Comparison of ENCODE assay signal across 24 mouse cellular contexts in genomic region chr4:81345141-81345540, GRCm38 (mm10).
"Had no signal": no experiment of that assay in that cellular context is flagged by ENCODE, and none has a peak within 500 bp of the region (broad histone marks: within the 10 kb centered on the region; RNA-seq: fewer than 3 reads in every experiment).

No protein-coding gene starts in this region.

- H3K9ac ChIP-seq: heart, embryonic 13.5 days; heart, embryonic 15.5 days; hindbrain, embryonic 13.5 days; hindbrain, embryonic 15.5 days; limb, embryonic 13.5 days; limb, embryonic 15.5 days; liver, embryonic 13.5 days had no signal

- H3K4me1 ChIP-seq: heart, embryonic 15.5 days; hindbrain, embryonic 13.5 days; hindbrain, embryonic 15.5 days; limb, embryonic 13.5 days; limb, embryonic 15.5 days; liver, embryonic 13.5 days had no signal

- H3K4me2 ChIP-seq: heart, embryonic 11.5 days; heart, embryonic 13.5 days; heart, embryonic 15.5 days; hindbrain, embryonic 13.5 days; hindbrain, embryonic 15.5 days; limb, embryonic 13.5 days; limb, embryonic 15.5 days; liver, embryonic 11.5 days; liver, embryonic 13.5 days had no signal

- H3K4me3 ChIP-seq: heart, adult 2 months; heart, embryonic 13.5 days; heart, embryonic 15.5 days; hindbrain, embryonic 13.5 days; hindbrain, embryonic 15.5 days; limb, embryonic 13.5 days; limb, embryonic 15.5 days; liver, embryonic 13.5 days had no signal

- H3K27ac ChIP-seq: heart, adult 2 months; heart, embryonic 13.5 days; heart, embryonic 15.5 days; hindbrain, embryonic 13.5 days; hindbrain, embryonic 15.5 days; hindbrain, postnatal 0 days; limb, embryonic 13.5 days; limb, embryonic 15.5 days; liver, embryonic 13.5 days had no signal

- H3K9me3 ChIP-seq: heart, embryonic 13.5 days; heart, embryonic 15.5 days; hindbrain, embryonic 13.5 days; hindbrain, embryonic 15.5 days; limb, embryonic 13.5 days; limb, embryonic 15.5 days; liver, embryonic 13.5 days had no signal

- H3K27me3 ChIP-seq: heart, embryonic 13.5 days; heart, embryonic 15.5 days; hindbrain, embryonic 13.5 days; hindbrain, embryonic 15.5 days; limb, embryonic 13.5 days; limb, embryonic 15.5 days; liver, embryonic 13.5 days had no signal

- H3K36me3 ChIP-seq: liver, embryonic 13.5 days had no signal

- ATAC-seq: hindbrain, postnatal 0 days; intestine, embryonic 16.5 days had no signal

- DNase-seq: gastrocnemius, postnatal 14 days; gastrocnemius, postnatal 36 days; heart, adult 11 months; heart, adult 2 months; heart, postnatal 14 days; heart, postnatal 36 days; kidney, adult 11 months; kidney, adult 2 months; kidney, adult 9 months; kidney, postnatal 25 days; layer of hippocampus, adult 9-11 months; layer of hippocampus, postnatal 36 days; left cerebral cortex, postnatal 4 days; liver, embryonic 13.5 days had no signal
